Mouse (Mus musculus) myocyte (in vitro differentiated cells): ENCODE measurements around the gene Tada3.
A peak's percentile ranks its signal among the peaks of the same experiment; 100 is the strongest.

Source experiments
- POLR2A ChIP-seq: IDR thresholded peaks from one replicate; pipeline ENCODE4 v1.6.1; 2011; ENCODE audit warnings: low read depth, mild to moderate bottlenecking, control low read depth, moderate library complexity; ENCODE audit not compliant: insufficient read length
- POLR2AphosphoS2 ChIP-seq: IDR thresholded peaks from one replicate; pipeline ENCODE4 v1.6.1; 2011; ENCODE audit warnings: low read depth, control low read depth; ENCODE audit not compliant: insufficient read length
- TCF12 ChIP-seq: IDR thresholded peaks from one replicate; pipeline ENCODE4 v1.6.1; 2011; ENCODE audit warnings: mild to moderate bottlenecking, control low read depth; ENCODE audit not compliant: poor library complexity, insufficient read depth, severe bottlenecking
- USF1 ChIP-seq: IDR thresholded peaks from one replicate; pipeline ENCODE4 v1.6.1; 2011; ENCODE audit warnings: low read depth, mild to moderate bottlenecking, control low read depth, moderate library complexity

DNA sequence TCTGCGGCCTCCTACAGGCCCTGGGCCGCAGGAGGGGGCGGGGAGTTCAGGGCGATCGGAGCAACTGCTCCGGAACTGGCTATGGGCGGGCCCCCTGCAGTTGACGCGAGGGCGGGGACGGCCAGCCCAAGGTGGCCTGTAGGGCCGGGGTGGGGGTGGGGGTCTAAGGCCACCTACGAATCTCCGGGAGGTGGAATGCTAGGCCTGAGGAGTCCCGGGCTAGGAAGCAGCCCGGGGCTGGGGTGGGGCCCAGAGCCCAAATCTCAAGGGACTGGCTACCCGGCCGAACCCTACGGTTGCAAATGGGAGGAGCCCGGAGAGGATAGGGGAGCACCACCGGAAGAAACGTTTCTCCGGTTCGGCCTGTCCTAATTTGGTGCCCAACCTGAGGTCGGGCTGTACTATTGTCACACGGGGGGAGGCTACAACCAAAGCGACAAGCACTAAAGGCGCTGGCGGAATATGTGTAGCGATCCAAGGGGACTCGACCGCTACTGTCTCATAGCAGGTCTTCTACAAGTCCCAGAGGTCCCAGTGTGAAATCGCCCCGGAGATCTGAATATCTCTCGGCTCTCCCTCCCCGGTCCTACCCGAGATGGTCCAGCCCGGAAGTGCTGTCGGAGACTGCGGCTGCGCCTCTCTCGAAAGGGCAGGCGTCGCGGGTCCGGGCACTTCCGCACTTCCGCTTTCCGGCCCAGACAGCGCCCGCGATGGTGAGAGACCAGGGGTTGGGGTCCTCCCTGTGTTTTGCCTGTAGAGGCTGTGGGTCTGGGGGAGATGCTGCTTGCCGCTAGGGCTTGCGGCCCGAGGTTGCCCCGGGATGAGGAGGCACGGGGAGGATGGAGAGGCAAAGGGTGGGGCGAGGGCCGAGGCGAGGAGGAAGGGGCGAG, at the start of gene Tada3, which contains the start of gene Arpc4:
- TF ChIP-seq POLR2A (peak; percentile 66), TCF12 (no peak), POLR2AphosphoS2 (peak; percentile 81), USF1 (no peak)
